9 mouse cellular contexts compared by ENCODE assay signal in genomic region chr9:21954635-21955034, GRCm38 (mm10). TPM values are rescaled to one million over a fixed set of nuclear protein-coding genes. Genes with fewer than 3 reads are reported as not detected.
DNase-seq lines count a peak whose midpoint lies in the region; ATAC-seq lines count a peak whose summit lies in the region.
"Had no signal": no experiment of that assay in that cellular context is flagged by ENCODE, and none has a peak within 500 bp of the region (broad histone marks: within the 10 kb centered on the region; RNA-seq: fewer than 3 reads in every experiment).

No protein-coding gene starts in this region.

- no peak overlapping the region for H3K27ac ChIP-seq in kidney, embryonic 15.5 days
- no peak overlapping the region for H3K27ac ChIP-seq in embryonic facial prominence, embryonic 13.5 days
- 0 out of 2 replicates have a peak overlapping the region, but pooled peaks have one; percentile 97 for H3K27ac ChIP-seq in forebrain, embryonic 15.5 days (replicated peaks)
- no peak overlapping the region for H3K27ac ChIP-seq in liver, embryonic 15.5 days (replicated peaks)

- no peak for ATAC-seq in kidney, embryonic 15.5 days (replicated peaks; ENCODE audit: low FRiP score)
- ATAC-seq in embryonic facial prominence, embryonic 13.5 days (ENCODE audit: insufficient number of reproducible peaks, insufficient read depth, low FRiP score, low TSS enrichment, low read depth): no peak
- ATAC-seq in forebrain, embryonic 15.5 days (replicated peaks): no peak
- no peak for ATAC-seq in liver, embryonic 15.5 days (ENCODE audit: insufficient read depth)

- H3K9me3 ChIP-seq in kidney, embryonic 15.5 days (replicated peaks): 0 out of 2 replicates have a peak, but pooled peaks cover 4% of the 10 kb centered on the region
- H3K9me3 ChIP-seq in embryonic facial prominence, embryonic 13.5 days: no peaks in the 10 kb centered on the region
- H3K9me3 ChIP-seq in forebrain, embryonic 15.5 days: no peaks in the 10 kb centered on the region
- no peaks in the 10 kb centered on the region for H3K9me3 ChIP-seq in liver, embryonic 15.5 days (replicated peaks)

- H3K4me2 ChIP-seq in kidney, embryonic 15.5 days: peak overlapping the region; percentile 77; the same call in 1 of the 2 replicates
- peak overlapping the region; percentile 71; the same call in 1 of the 2 replicates for H3K4me2 ChIP-seq in embryonic facial prominence, embryonic 13.5 days
- peak overlapping the region; percentile 68; the same call in 1 of the 2 replicates for H3K4me2 ChIP-seq in forebrain, embryonic 15.5 days (replicated peaks)
- H3K4me2 ChIP-seq in liver, embryonic 15.5 days: peak overlapping the region; percentile 88

- no peak overlapping the region for H3K9ac ChIP-seq in kidney, embryonic 15.5 days
- no peak overlapping the region for H3K9ac ChIP-seq in embryonic facial prominence, embryonic 13.5 days
- H3K9ac ChIP-seq in forebrain, embryonic 15.5 days (replicated peaks): no peak overlapping the region
- no peak overlapping the region for H3K9ac ChIP-seq in liver, embryonic 15.5 days

- peaks cover 12% of the 10 kb centered on the region for H3K4me1 ChIP-seq in kidney, embryonic 15.5 days
- peaks cover 6% of the 10 kb centered on the region for H3K4me1 ChIP-seq in embryonic facial prominence, embryonic 13.5 days
- H3K4me1 ChIP-seq in forebrain, embryonic 15.5 days: peaks cover 22% of the 10 kb centered on the region
- H3K4me1 ChIP-seq in liver, embryonic 15.5 days (replicated peaks): peaks cover 42% of the 10 kb centered on the region

- no peak for DNase-seq in kidney, postnatal 36 days
- DNase-seq in adipocyte (ENCODE audit: low spot score): no peak
- no peak for DNase-seq in right cerebral cortex, postnatal 4 days
- DNase-seq: adrenal gland, postnatal 14 days; layer of hippocampus, postnatal 36 days had no signal

- H3K4me3 ChIP-seq in kidney, embryonic 15.5 days (replicated peaks): no peak overlapping the region
- H3K4me3 ChIP-seq in embryonic facial prominence, embryonic 13.5 days: no peak overlapping the region
- peak overlapping the region; percentile 81; the same call in 1 of the 2 replicates for H3K4me3 ChIP-seq in forebrain, embryonic 15.5 days
- H3K4me3 ChIP-seq in liver, embryonic 15.5 days (replicated peaks): peak overlapping the region; percentile 80

- H3K27me3 ChIP-seq in kidney, embryonic 15.5 days: no peaks in the 10 kb centered on the region
- peaks cover 9% of the 10 kb centered on the region for H3K27me3 ChIP-seq in embryonic facial prominence, embryonic 13.5 days
- peaks cover 4% of the 10 kb centered on the region; the same call in 1 of the 2 replicates for H3K27me3 ChIP-seq in forebrain, embryonic 15.5 days
- H3K27me3 ChIP-seq in liver, embryonic 15.5 days: 0 out of 2 replicates have a peak, but pooled peaks cover 6% of the 10 kb centered on the region

- WGBS in kidney, embryonic 15.5 days: 78% methylated on average over 3 of the region's 3 CpGs
- 80% methylated on average over 3 of the region's 3 CpGs for WGBS in embryonic facial prominence, embryonic 13.5 days
- WGBS in forebrain, embryonic 15.5 days: 78% methylated on average over 3 of the region's 3 CpGs
- 65% methylated on average over 3 of the region's 3 CpGs for WGBS in liver, embryonic 15.5 days (ENCODE audit: insufficient replicate concordance)

- peaks cover 12% of the 10 kb centered on the region for H3K36me3 ChIP-seq in kidney, embryonic 15.5 days
- peaks cover 7% of the 10 kb centered on the region; the same call in 1 of the 2 replicates for H3K36me3 ChIP-seq in embryonic facial prominence, embryonic 13.5 days
- 0 out of 2 replicates have a peak, but pooled peaks cover 3% of the 10 kb centered on the region for H3K36me3 ChIP-seq in forebrain, embryonic 15.5 days
- peaks cover 32% of the 10 kb centered on the region for H3K36me3 ChIP-seq in liver, embryonic 15.5 days (replicated peaks)

RNA-seq across cellular contexts. Expression of gene Swsap1, which starts 0.9 kb away (rescaled TPM):
- polyA plus RNA-seq in kidney, embryonic 15.5 days (2015; fragmentation: Nextera tagmentation; extraction: Ambion mirVana): 7.9 and 12.6 TPM in 2 replicates
- polyA plus RNA-seq in embryonic facial prominence, embryonic 13.5 days (2015; fragmentation: Nextera tagmentation; extraction: Ambion mirVana): 5.2 and 7.3 TPM in 2 replicates
- 9.3 and 12.1 TPM in 2 replicates for polyA plus RNA-seq in forebrain, embryonic 15.5 days (2015; fragmentation: Nextera tagmentation; extraction: Ambion mirVana)
- 2.2 and 2.5 TPM in 2 replicates for polyA plus RNA-seq in liver, embryonic 15.5 days (2015; fragmentation: Nextera tagmentation; extraction: Ambion mirVana)

RNA-seq across cellular contexts. Expression of gene Epor, which starts 8.7 kb away (rescaled TPM):
- polyA plus RNA-seq in kidney, embryonic 15.5 days (2015; fragmentation: Nextera tagmentation; extraction: Ambion mirVana): 12.1 and 15.2 TPM in 2 replicates
- 8.5 and 9.3 TPM in 2 replicates for polyA plus RNA-seq in embryonic facial prominence, embryonic 13.5 days (2015; fragmentation: Nextera tagmentation; extraction: Ambion mirVana)
- polyA plus RNA-seq in forebrain, embryonic 15.5 days (2015; fragmentation: Nextera tagmentation; extraction: Ambion mirVana): 1.7 and 1.8 TPM in 2 replicates
- 124 and 142 TPM in 2 replicates for polyA plus RNA-seq in liver, embryonic 15.5 days (2015; fragmentation: Nextera tagmentation; extraction: Ambion mirVana)

RNA-seq across cellular contexts. Expression of gene Plppr2, which starts 17.8 kb away (rescaled TPM):
- 7.9 and 11.3 TPM in 2 replicates for polyA plus RNA-seq in kidney, embryonic 15.5 days (2015; fragmentation: Nextera tagmentation; extraction: Ambion mirVana)
- polyA plus RNA-seq in embryonic facial prominence, embryonic 13.5 days (2015; fragmentation: Nextera tagmentation; extraction: Ambion mirVana): 12.7 and 14.5 TPM in 2 replicates
- polyA plus RNA-seq in forebrain, embryonic 15.5 days (2015; fragmentation: Nextera tagmentation; extraction: Ambion mirVana): 71.9 and 73.0 TPM in 2 replicates
- polyA plus RNA-seq in liver, embryonic 15.5 days (2015; fragmentation: Nextera tagmentation; extraction: Ambion mirVana): 1.2 and 1.5 TPM in 2 replicates

RNA-seq across cellular contexts. Expression of gene Tmem205, which starts 27.3 kb away (rescaled TPM):
- 59.2 and 61.0 TPM in 2 replicates for polyA plus RNA-seq in kidney, embryonic 15.5 days (2015; fragmentation: Nextera tagmentation; extraction: Ambion mirVana)
- 44.5 and 46.7 TPM in 2 replicates for polyA plus RNA-seq in embryonic facial prominence, embryonic 13.5 days (2015; fragmentation: Nextera tagmentation; extraction: Ambion mirVana)
- polyA plus RNA-seq in forebrain, embryonic 15.5 days (2015; fragmentation: Nextera tagmentation; extraction: Ambion mirVana): 53.5 and 53.7 TPM in 2 replicates
- 137 and 160 TPM in 2 replicates for polyA plus RNA-seq in liver, embryonic 15.5 days (2015; fragmentation: Nextera tagmentation; extraction: Ambion mirVana)

RNA-seq across cellular contexts. Expression of gene Ccdc159, which starts 27.4 kb away (rescaled TPM):
- 5.5 and 5.9 TPM in 2 replicates for polyA plus RNA-seq in kidney, embryonic 15.5 days (2015; fragmentation: Nextera tagmentation; extraction: Ambion mirVana)
- polyA plus RNA-seq in embryonic facial prominence, embryonic 13.5 days (2015; fragmentation: Nextera tagmentation; extraction: Ambion mirVana): 4.1 and 4.3 TPM in 2 replicates
- polyA plus RNA-seq in forebrain, embryonic 15.5 days (2015; fragmentation: Nextera tagmentation; extraction: Ambion mirVana): 7.5 and 8.8 TPM in 2 replicates
- polyA plus RNA-seq in liver, embryonic 15.5 days (2015; fragmentation: Nextera tagmentation; extraction: Ambion mirVana): 0.99 and 1.5 TPM in 2 replicates

Comparison
In these comparisons a context has a peak if more than half of its experiments do, and no peak if none do; other contexts are left out.
1. H3K4me3 ChIP-seq: peak in forebrain, embryonic 15.5 days (single experiment) and liver, embryonic 15.5 days (single experiment); none in kidney, embryonic 15.5 days (single experiment) and embryonic facial prominence, embryonic 13.5 days (single experiment).
2. Peak in every context shown above with its lines, with median percentiles within 50 percentile points of each other: H3K4me2 ChIP-seq.